ENCODE assay signal across 29 mouse cellular contexts in the genomic region with DNA sequence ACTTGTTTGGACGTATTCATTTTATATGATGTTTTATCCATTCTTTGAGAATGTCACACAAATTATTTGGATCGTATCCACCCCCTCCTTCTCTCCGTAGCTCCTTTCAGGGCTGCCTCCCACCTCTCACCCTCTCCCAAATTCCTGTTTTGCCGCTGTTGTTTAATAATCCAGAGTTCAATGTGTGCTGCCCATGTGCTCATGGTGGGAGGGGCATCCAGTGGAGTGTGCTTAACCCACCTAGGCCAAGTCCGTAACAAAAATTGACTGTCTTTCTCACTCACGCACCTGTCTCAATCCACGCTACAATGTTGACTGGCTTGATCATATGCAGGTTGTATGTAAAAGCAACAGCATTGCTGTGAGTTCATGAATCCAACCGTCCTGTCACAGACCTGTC.
DNase-seq lines count a peak whose midpoint lies in the region; ATAC-seq and TF ChIP-seq lines count a peak whose summit lies in the region.
"Had no signal": no experiment of that assay in that cellular context is flagged by ENCODE, and none has a peak within 500 bp of the region (broad histone marks: within the 10 kb centered on the region; RNA-seq: fewer than 3 reads in every experiment).

No protein-coding gene starts in this region.

- H3K4me1 ChIP-seq in kidney, embryonic 15.5 days = peaks cover 23% of the 10 kb centered on the region
- H3K4me1 ChIP-seq in liver, adult 2 months (ENCODE audit: control insufficient read depth, insufficient read depth, low read length) = peaks cover 4% of the 10 kb centered on the region
- H3K4me1 ChIP-seq in liver, embryonic 12.5 days = no peaks in the 10 kb centered on the region
- H3K4me1 ChIP-seq: embryonic facial prominence, embryonic 13.5 days had no signal

- H3K4me3 ChIP-seq in gastrocnemius, adult 2 months = no peak overlapping the region
- no peak overlapping the region for H3K4me3 ChIP-seq in kidney, embryonic 15.5 days (replicated peaks)
- H3K4me3 ChIP-seq in liver, adult 2 months (ENCODE audit: insufficient read depth, low read depth, low read length) = no peak overlapping the region
- H3K4me3 ChIP-seq in liver, embryonic 12.5 days = no peak overlapping the region
- no peak overlapping the region for H3K4me3 ChIP-seq in myocyte
- H3K4me3 ChIP-seq: embryonic facial prominence, embryonic 10.5 days; embryonic facial prominence, embryonic 13.5 days; erythroblast, embryonic 14.5 days; forebrain, embryonic 12.5 days; forebrain, embryonic 15.5 days; heart, embryonic 13.5 days had no signal

- no peaks in the 10 kb centered on the region for H3K27me3 ChIP-seq in kidney, embryonic 15.5 days
- no peaks in the 10 kb centered on the region for H3K27me3 ChIP-seq in liver, adult 2 months (ENCODE audit: control insufficient read depth, insufficient read depth, low read length)
- no peaks in the 10 kb centered on the region for H3K27me3 ChIP-seq in liver, embryonic 12.5 days (replicated peaks)
- no peaks in the 10 kb centered on the region for H3K27me3 ChIP-seq in myocyte (ENCODE audit: control insufficient read depth, insufficient read depth, insufficient read length)
- H3K27me3 ChIP-seq: CH12.LX; embryonic facial prominence, embryonic 13.5 days; forebrain, embryonic 12.5 days; forebrain, embryonic 15.5 days; heart, embryonic 13.5 days; Patski had no signal

- H3K79me2 ChIP-seq in liver, adult 2 months (ENCODE audit: control insufficient read depth, insufficient read depth, low read length) = no peaks in the 10 kb centered on the region
- no peaks in the 10 kb centered on the region for H3K79me2 ChIP-seq in myocyte (ENCODE audit: control insufficient read depth, insufficient read depth)

- TF ChIP-seq CTCF in gastrocnemius, adult 2 months (IDR thresholded peaks at IDR 0.05) = no peak
- no peak for TF ChIP-seq CTCF in liver, adult 2 months (IDR thresholded peaks at IDR 0.05; ENCODE audit: low read depth, low read length)

- DNase-seq in gastrocnemius, adult 2 months = no peak
- DNase-seq in gastrocnemius, postnatal 10 days = no peak
- peak; percentile 31 to 37 for DNase-seq in kidney, postnatal 36 days
- DNase-seq in liver, adult 2 months (ENCODE audit: extremely low read depth, low read depth, low spot score) = peak; percentile 61
- DNase-seq: adrenal gland, postnatal 10 days; adrenal gland, postnatal 36 days; B cell, adult 2 months; cerebellum, adult 8-10 months; cerebellum, postnatal 10 days; cerebellum, postnatal 36 days; embryo, embryonic 11 days; gastrocnemius, postnatal 14 days; heart, adult 18-20 months; heart, postnatal 14 days; heart, postnatal 4 days had no signal

- no peak overlapping the region for H3K9ac ChIP-seq in kidney, embryonic 15.5 days
- no peak overlapping the region for H3K9ac ChIP-seq in liver, adult 2 months (ENCODE audit: low read depth, low read length)
- no peak overlapping the region for H3K9ac ChIP-seq in liver, embryonic 12.5 days
- H3K9ac ChIP-seq: embryonic facial prominence, embryonic 13.5 days; forebrain, embryonic 12.5 days; forebrain, embryonic 15.5 days; heart, embryonic 13.5 days; hindbrain, embryonic 14.5 days had no signal

- no peaks in the 10 kb centered on the region for H3K9me3 ChIP-seq in kidney, embryonic 15.5 days (replicated peaks)
- H3K9me3 ChIP-seq in liver, embryonic 12.5 days (replicated peaks) = no peaks in the 10 kb centered on the region
- H3K9me3 ChIP-seq: embryonic facial prominence, embryonic 10.5 days; embryonic facial prominence, embryonic 13.5 days; forebrain, embryonic 12.5 days; forebrain, embryonic 15.5 days; heart, embryonic 13.5 days had no signal

- TF ChIP-seq POLR2A in liver, adult 2 months (IDR thresholded peaks at IDR 0.05; ENCODE audit: extremely low read depth, insufficient read depth, low read length) = no peak
- TF ChIP-seq POLR2A in myocyte (IDR thresholded peaks at IDR 0.05; ENCODE audit: insufficient read length, low read depth) = no peak

- H3K4me2 ChIP-seq in kidney, embryonic 15.5 days = no peak overlapping the region
- no peak overlapping the region for H3K4me2 ChIP-seq in liver, embryonic 12.5 days
- peak overlapping the region; percentile 100 for H3K4me2 ChIP-seq in myocyte (ENCODE audit: low read depth)
- H3K4me2 ChIP-seq: embryonic facial prominence, embryonic 13.5 days; forebrain, embryonic 12.5 days; forebrain, embryonic 15.5 days; heart, embryonic 13.5 days; hindbrain, embryonic 14.5 days had no signal

- peak overlapping the region; percentile 20; the same call in 1 of the 2 replicates for H3K27ac ChIP-seq in gastrocnemius, adult 2 months
- H3K27ac ChIP-seq in kidney, embryonic 15.5 days = no peak overlapping the region
- no peak overlapping the region for H3K27ac ChIP-seq in liver, adult 2 months (replicated peaks; ENCODE audit: insufficient read depth, low read depth, low read length)
- no peak overlapping the region for H3K27ac ChIP-seq in liver, embryonic 12.5 days
- H3K27ac ChIP-seq: embryonic facial prominence, embryonic 10.5 days; embryonic facial prominence, embryonic 13.5 days; forebrain, embryonic 12.5 days; forebrain, embryonic 15.5 days; heart, embryonic 13.5 days; hindbrain, embryonic 14.5 days; hindbrain, postnatal 0 days had no signal

- no peak for ATAC-seq in kidney, embryonic 15.5 days (replicated peaks; ENCODE audit: low FRiP score)
- no peak for ATAC-seq in liver, embryonic 12.5 days
- ATAC-seq: forebrain, embryonic 15.5 days; hindbrain, postnatal 0 days; Patski had no signal

- H3K36me3 ChIP-seq in kidney, embryonic 15.5 days = no peaks in the 10 kb centered on the region
- H3K36me3 ChIP-seq in liver, adult 2 months (ENCODE audit: control insufficient read depth, insufficient read depth, low read length) = no peaks in the 10 kb centered on the region
- H3K36me3 ChIP-seq in liver, embryonic 12.5 days = no peaks in the 10 kb centered on the region
- H3K36me3 ChIP-seq in myocyte (ENCODE audit: control insufficient read depth, insufficient read depth) = no peaks in the 10 kb centered on the region
- H3K36me3 ChIP-seq: embryonic facial prominence, embryonic 13.5 days; forebrain, embryonic 15.5 days; G1E had no signal

- WGBS in kidney, embryonic 15.5 days = 90% methylated on average over 8 of the region's 8 CpGs
- 42% methylated on average over 8 of the region's 8 CpGs for WGBS in liver, adult 2 months
- WGBS in liver, embryonic 12.5 days (ENCODE audit: insufficient replicate concordance) = 70% methylated on average over 8 of the region's 8 CpGs

- intact Hi-C loops in gastrocnemius, adult 2 months (cut with DNase I) = no loop called here

- no peak overlapping the region for H3ac ChIP-seq in myocyte (ENCODE audit: control insufficient read depth, insufficient read length)

TF ChIP-seq in myocyte, 11 proteins besides CTCF, POLR2A, EP300 and RAD21:
- TF ChIP-seq MAX (IDR thresholded peaks at IDR 0.05; ENCODE audit: low read depth) (no peak), SRF (IDR thresholded peaks at IDR 0.05; ENCODE audit: control insufficient read depth, insufficient read length, low read depth) (no peak), TCF3 (IDR thresholded peaks at IDR 0.05; ENCODE audit: insufficient read length, low read depth) (no peak), TCF12 (IDR thresholded peaks at IDR 0.05; ENCODE audit: insufficient read depth, poor library complexity, severe bottlenecking) (no peak), E2F4 (IDR thresholded peaks at IDR 0.05; ENCODE audit: insufficient read depth) (no peak)

Comparison
In these comparisons a context has a peak if more than half of its experiments do, and no peak if none do; other contexts are left out.
1. DNase-seq: peak in kidney, postnatal 36 days (2 of 2) and liver, adult 2 months (single experiment); none in gastrocnemius, adult 2 months (single experiment) and gastrocnemius, postnatal 10 days (single experiment).